Mouse (Mus musculus): Measurements from ENCODE around the gene Abcg2. TPM values are rescaled to one million over a fixed set of nuclear protein-coding genes. Genes with fewer than 3 reads are reported as not detected.

Abcg2 gene
- polyA plus RNA-seq, 1 experiment, result 15.9 TPM

DNA sequence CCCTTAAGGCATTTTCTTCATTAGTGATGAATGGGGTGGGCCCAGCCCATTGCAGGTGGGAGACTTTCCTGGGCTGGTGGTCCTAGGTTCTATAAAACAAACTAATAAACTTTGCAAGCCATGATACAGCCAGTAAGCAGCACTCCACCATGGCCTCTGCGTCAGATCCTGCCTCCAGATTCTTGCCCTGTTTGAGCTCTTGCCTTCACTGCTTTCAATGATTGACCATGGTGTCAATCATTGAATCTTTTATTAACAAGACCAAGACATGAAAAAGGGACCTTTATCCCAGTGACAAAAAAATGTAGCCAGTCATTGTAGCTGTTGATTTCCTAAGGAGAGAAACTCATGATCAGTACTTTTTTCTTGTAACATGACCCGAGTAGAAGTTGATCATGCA is 55.1 kb downstream of the Abcg2 start:
- no peak overlapping the region for H3K4me3 ChIP-seq (ENCODE audit: insufficient read depth, low read length)
- TF ChIP-seq POLR2A (IDR thresholded peaks at IDR 0.05; ENCODE audit: borderline replicate concordance, low read depth, low read length) (no peak), CTCF (IDR thresholded peaks at IDR 0.05; ENCODE audit: low read depth, low read length) (no peak)
- H3K4me1 ChIP-seq (ENCODE audit: control insufficient read depth, insufficient read depth, low read length), result peaks cover 7% of the 10 kb centered on the region
- H3K27ac ChIP-seq (ENCODE audit: insufficient read depth, low read depth, low read length), result no peak overlapping the region

DNA sequence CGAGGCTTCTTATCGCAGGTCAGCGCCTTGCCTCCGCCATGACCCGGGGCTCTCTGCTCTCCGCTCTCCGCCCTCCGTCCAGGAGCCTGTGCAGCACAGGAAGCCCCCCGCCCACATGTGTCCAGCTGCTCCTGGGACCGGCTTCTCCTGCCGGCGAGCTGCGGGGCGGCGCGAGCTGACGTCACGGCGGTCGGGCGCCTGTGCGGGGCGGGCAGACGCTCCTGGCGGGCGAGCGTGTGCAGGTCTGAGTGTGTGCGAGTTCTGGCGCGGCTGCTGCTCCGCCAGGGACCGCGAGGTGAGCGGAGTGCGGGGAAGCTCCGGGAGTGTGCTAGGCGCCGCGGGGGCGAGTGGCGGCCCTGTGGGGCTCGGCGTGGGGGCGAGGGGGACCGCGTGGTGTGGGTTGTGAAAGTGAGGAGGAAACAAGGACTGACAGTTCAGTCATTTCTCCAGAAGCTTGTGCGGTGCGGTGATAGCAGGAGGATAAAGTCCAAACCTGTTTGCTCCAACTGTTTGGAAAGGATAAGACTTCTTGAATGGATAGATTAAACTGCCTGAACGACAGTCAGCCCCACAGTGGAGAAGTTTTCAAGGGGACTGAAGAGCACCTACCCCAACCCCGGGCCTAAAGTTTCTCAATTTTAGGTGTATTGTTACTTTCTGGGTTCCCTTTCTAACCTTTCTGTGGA is 56.2 kb downstream of the Abcg2 start:
- peak overlapping the region; percentile 73 for H3K4me3 ChIP-seq (ENCODE audit: insufficient read depth, low read length)
- H3K27ac ChIP-seq (ENCODE audit: insufficient read depth, low read depth, low read length), result no peak overlapping the region

DNA sequence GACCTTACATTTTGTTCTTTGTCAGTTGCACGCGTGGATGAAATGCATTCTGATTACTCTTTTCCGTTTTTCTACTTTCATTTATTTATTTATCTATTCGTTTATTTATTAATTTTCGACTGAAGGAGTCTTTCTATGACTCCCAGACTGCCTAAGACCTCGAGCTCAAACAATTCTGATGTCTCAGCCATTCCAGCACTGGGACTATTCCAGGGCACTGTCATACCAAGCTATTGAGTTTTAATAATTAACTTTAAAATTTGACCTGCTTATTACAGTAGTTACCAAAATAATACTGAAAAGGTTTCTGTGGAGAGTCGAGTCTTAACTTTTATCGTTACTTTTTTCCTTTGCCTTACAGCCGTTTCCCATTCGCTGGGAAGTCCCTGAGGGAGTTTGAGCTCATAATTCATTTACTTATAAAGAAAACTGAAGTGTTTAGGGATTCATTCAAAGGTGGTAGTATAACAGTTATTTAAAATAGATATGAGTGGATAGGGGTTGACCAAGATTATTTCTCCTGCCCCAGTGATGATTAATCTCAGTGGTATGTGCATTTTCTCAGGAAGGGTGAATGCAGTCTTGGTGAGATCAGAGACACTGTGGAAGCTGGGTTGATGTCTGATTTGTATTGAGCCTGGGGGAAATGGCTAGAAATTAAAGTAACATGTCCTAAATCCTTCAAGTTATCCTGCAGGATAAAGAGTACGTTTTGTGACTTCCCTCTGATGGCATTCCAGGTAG is 56.9 kb downstream of the Abcg2 start:
- H3K4me3 ChIP-seq (ENCODE audit: insufficient read depth, low read length), result peak overlapping the region; percentile 3; the same call in 1 of the 2 replicates
- TF ChIP-seq CTCF (IDR thresholded peaks at IDR 0.05; ENCODE audit: low read depth, low read length) (no peak), POLR2A (IDR thresholded peaks at IDR 0.05; ENCODE audit: borderline replicate concordance, low read depth, low read length) (no peak)
- H3K27ac ChIP-seq (ENCODE audit: insufficient read depth, low read depth, low read length), result no peak overlapping the region
- H3K4me1 ChIP-seq (ENCODE audit: control insufficient read depth, insufficient read depth, low read length), result peaks cover 7% of the 10 kb centered on the region

More for the DNA sequence above, 56.2 kb downstream of the Abcg2 start:
- H3K4me1 ChIP-seq (ENCODE audit: control insufficient read depth, insufficient read depth, low read length), result peaks cover 7% of the 10 kb centered on the region
- TF ChIP-seq CTCF (IDR thresholded peaks at IDR 0.05; ENCODE audit: low read depth, low read length) (no peak), POLR2A (IDR thresholded peaks at IDR 0.05; ENCODE audit: borderline replicate concordance, low read depth, low read length) (no peak)

DNA sequence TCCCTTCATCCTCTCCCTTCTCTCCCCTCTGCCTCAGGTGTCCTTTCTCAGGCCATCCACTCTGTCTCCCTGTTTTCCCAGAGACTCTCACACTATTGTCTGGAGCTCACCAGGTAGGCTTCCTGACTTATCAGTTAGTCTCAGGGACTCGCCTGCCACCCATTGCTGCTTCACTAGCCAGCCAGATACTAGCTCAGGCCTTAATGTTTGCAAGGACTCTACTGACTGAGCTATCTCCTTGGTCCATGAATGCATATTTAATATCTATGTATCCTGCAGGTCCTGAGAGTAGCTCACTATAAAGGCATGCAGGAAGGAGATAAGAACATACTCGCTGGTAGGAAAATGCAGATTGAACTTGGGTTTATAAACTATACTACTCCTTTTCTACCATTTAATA is 57.9 kb downstream of the Abcg2 start:
- H3K4me1 ChIP-seq (ENCODE audit: control insufficient read depth, insufficient read depth, low read length), result peaks cover 7% of the 10 kb centered on the region

DNA sequence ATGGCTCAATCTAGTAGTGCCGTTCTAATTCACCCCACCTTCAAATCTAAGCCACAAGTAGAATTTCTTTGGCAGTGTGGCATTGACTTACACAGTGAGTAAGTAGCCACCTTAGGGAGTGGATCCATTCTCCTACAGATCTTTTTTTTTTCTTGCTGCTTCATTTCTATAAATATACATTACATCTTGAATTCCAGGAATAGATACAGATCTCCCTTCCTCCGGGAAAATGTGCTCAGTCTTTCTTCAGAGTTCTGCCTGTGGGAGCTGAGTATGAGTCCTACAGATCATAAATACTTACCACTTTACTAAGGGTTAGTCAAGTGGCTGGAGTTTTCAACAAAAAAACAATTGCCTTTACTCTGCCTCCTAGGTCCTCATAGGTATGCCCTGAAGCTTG is 60.3 kb downstream of the Abcg2 start:
- H3K4me3 ChIP-seq (ENCODE audit: insufficient read depth, low read length), result no peak overlapping the region
- peaks cover 7% of the 10 kb centered on the region for H3K4me1 ChIP-seq (ENCODE audit: control insufficient read depth, insufficient read depth, low read length)
- TF ChIP-seq CTCF (IDR thresholded peaks at IDR 0.05; ENCODE audit: low read depth, low read length), result no peak
- TF ChIP-seq POLR2A (IDR thresholded peaks at IDR 0.05; ENCODE audit: borderline replicate concordance, low read depth, low read length), result no peak
- H3K27ac ChIP-seq (ENCODE audit: insufficient read depth, low read depth, low read length), result no peak overlapping the region

More for the DNA sequence above, 57.9 kb downstream of the Abcg2 start:
- no peak for TF ChIP-seq CTCF (IDR thresholded peaks at IDR 0.05; ENCODE audit: low read depth, low read length)
- TF ChIP-seq POLR2A (IDR thresholded peaks at IDR 0.05; ENCODE audit: borderline replicate concordance, low read depth, low read length), result no peak
- H3K4me3 ChIP-seq (ENCODE audit: insufficient read depth, low read length), result no peak overlapping the region
- H3K27ac ChIP-seq (ENCODE audit: insufficient read depth, low read depth, low read length), result no peak overlapping the region

DNA sequence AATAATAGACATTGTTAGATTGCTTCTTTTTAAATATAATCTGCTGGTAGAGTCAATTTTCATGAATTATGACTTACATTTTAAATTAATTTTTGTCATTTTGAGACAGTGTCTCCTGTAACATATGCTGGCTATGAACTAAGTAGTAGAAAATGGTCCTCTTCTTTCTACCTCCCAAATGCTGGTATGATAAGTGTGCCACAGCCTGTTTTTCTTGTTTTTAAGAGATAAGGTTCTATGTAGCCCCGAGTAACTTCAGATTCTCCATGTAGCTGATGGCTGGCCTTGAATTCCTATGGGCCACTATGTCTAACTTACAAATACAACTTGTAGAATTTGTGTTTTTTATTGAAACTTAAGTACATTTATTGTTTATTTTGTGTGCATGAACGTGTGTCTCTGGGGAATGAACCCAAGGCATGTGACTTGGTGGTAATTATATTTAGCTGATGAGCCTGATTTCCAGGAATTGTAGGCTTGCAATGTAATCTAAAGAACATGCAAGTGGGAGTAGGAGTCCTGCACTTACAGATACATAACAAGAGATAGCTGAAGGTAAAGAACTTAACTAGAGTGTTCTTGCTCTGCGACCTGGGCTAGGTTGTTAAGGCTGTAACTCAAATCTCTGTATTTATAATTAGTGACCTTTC is 63.9 kb downstream of the Abcg2 start:
- H3K4me3 ChIP-seq (ENCODE audit: insufficient read depth, low read length), result no peak overlapping the region

DNA sequence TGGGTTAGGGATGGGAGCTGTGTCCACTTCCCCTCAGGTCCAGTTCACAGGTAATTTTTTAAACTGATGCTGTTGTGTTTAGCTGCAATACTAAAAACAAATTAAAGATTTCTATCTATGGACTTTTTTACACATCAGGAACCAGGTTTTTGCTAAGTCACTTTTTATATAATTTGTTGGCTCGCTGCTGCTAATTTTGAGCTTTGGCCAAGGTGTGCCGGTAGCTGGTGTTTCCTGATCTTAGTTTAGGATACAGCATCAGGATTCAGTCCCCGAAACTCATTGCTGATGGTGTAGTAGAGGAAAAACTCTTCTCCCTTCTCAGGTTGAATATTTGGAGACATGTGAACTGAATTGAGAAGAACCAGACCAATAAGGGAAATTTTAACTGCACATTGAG is 65.8 kb downstream of the Abcg2 start:
- H3K4me1 ChIP-seq (ENCODE audit: control insufficient read depth, insufficient read depth, low read length), result no peaks in the 10 kb centered on the region
- H3K27ac ChIP-seq (ENCODE audit: insufficient read depth, low read depth, low read length), result no peak overlapping the region
- no peak overlapping the region for H3K4me3 ChIP-seq (ENCODE audit: insufficient read depth, low read length)
- TF ChIP-seq CTCF (IDR thresholded peaks at IDR 0.05; ENCODE audit: low read depth, low read length) (no peak), POLR2A (IDR thresholded peaks at IDR 0.05; ENCODE audit: borderline replicate concordance, low read depth, low read length) (no peak)

More for the DNA sequence above, 63.9 kb downstream of the Abcg2 start:
- Histone ChIP-seq H3K4me1 (ENCODE audit: control insufficient read depth, insufficient read depth, low read length) (no peaks in the 10 kb centered on the region), H3K27ac (ENCODE audit: insufficient read depth, low read depth, low read length) (no peak overlapping the region)
- TF ChIP-seq POLR2A (IDR thresholded peaks at IDR 0.05; ENCODE audit: borderline replicate concordance, low read depth, low read length), result no peak
- no peak for TF ChIP-seq CTCF (IDR thresholded peaks at IDR 0.05; ENCODE audit: low read depth, low read length)

DNA sequence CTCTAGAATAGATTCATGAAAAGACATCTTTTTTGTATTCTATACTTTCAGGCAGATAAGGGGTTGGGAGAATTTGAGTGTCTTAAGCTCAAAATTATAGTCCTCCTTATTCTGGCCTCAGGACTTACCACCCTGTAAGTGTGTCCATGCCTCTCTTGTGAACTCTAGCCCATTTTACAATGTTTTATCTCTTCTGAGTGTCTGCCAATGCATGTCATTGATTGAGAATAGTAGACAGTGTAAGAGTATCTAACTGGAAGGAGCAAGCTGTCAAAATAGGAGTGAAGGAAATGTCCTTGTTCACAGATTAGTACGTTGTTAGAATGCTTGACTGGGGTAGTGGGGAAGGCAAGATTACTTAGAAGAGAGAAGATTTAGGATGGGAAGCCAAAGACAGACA is 66.7 kb downstream of the Abcg2 start:
- H3K4me1 ChIP-seq (ENCODE audit: control insufficient read depth, insufficient read depth, low read length), result no peaks in the 10 kb centered on the region
- no peak overlapping the region for H3K4me3 ChIP-seq (ENCODE audit: insufficient read depth, low read length)
- TF ChIP-seq CTCF (IDR thresholded peaks at IDR 0.05; ENCODE audit: low read depth, low read length) (no peak), POLR2A (IDR thresholded peaks at IDR 0.05; ENCODE audit: borderline replicate concordance, low read depth, low read length) (no peak)
- no peak overlapping the region for H3K27ac ChIP-seq (ENCODE audit: insufficient read depth, low read depth, low read length)

DNA sequence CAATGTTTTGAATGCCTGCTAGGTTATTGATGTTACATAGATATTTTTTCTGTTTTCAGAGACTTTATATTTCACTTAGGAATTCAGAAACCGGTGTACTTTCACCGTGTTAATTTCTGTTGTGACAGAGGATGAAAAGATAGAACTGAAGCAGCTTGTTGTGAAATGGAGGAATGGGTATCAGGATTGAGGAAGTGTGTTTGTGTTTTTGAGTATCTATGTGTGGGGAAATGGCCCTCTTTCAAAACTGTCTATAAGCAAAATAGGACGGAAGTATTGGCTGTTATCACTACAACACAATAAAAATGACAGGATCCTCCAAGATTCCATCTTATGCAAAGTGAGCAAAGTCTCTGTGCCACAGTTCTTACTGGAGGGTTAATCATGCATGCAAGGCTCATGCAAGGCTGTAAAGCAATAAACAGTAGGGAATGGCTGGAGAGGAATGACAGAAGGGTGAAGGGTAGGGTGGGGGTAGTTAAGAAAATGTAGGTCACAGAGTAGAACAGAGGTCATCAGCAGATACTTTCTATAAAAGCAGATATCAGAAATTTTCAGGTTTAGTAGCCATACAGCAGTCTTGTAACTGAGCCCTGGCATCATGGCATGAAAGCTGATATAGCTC is 76.7 kb downstream of the Abcg2 start:
- no peak overlapping the region for H3K27ac ChIP-seq (ENCODE audit: insufficient read depth, low read depth, low read length)
- H3K4me3 ChIP-seq (ENCODE audit: insufficient read depth, low read length), result no peak overlapping the region
- peaks cover 2% of the 10 kb centered on the region for H3K4me1 ChIP-seq (ENCODE audit: control insufficient read depth, insufficient read depth, low read length)
- TF ChIP-seq POLR2A (IDR thresholded peaks at IDR 0.05; ENCODE audit: borderline replicate concordance, low read depth, low read length) (no peak), CTCF (IDR thresholded peaks at IDR 0.05; ENCODE audit: low read depth, low read length) (no peak)

Measured in bone marrow macrophage, adult 2 months (primary cell).